Mouse (Mus musculus) monocyte, adult 2 months (primary cell): ENCODE data around the gene Capg.

Experiments used
- DNase-seq, 2 experiments: peaks; one replicate each; pipeline ENCODE4 v3.0.0; 2022; ENCODE audit warnings: low spot score in 2 of 2, low read depth in 1 of 2

Capg gene

GRCm38 (mm10) chr6:72601732-72602131 lies 57.5 kb downstream of the Capg start:
- peak; percentile 67 to 79 for DNase-seq

- no peak for DNase-seq
Measured at GRCm38 (mm10) chr6:72604066-72604465, 59.9 kb downstream of the Capg start.

- DNase-seq, result no peak
Measured at GRCm38 (mm10) chr6:72607060-72607459, 62.9 kb downstream of the Capg start.

GRCm38 (mm10) chr6:72607676-72608075 lies 63.5 kb downstream of the Capg start:
- DNase-seq, result no peak

GRCm38 (mm10) chr6:72608662-72609184 lies 64.5 kb downstream of the Capg start:
- DNase-seq, result no peak

GRCm38 (mm10) chr6:72610261-72610660 lies 66.1 kb downstream of the Capg start:
- DNase-seq, result no peak
